Mouse (Mus musculus): ENCODE measurements around the gene Ctrc. TPM values are rescaled to one million over a fixed set of nuclear protein-coding genes. Genes with fewer than 3 reads are reported as not detected.
A peak's percentile ranks its signal among the peaks of the same experiment; 100 is the strongest.

Ctrc gene
- polyA plus RNA-seq (2016; fragmentation: Nextera tagmentation; extraction: Ambion mirVana): not detected in 2 replicates

DNA sequence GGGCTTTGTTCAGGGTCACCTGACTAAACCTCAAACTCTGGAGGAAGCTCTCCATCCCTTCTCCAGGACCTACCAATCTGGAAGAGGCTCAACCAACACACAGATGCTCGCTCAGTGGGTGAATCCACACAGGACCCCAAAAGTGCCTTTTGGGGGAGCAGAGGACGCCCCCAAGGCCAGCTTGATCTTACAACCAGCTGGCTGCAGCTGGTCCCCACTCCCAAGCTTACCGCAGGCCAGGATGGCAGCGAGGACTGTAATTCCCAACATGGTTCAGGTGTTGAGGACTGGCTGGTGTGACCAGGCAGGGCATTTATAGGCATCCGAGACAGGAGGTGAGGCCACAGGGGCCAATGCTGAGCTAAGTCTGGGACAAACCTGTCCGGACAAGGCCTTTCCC lies at the start of gene Ctrc:
TSS of gene Ctrc (minus strand) at position 361 of the 400 bp plus-strand sequence.
- Histone ChIP-seq H3K36me3 (no peaks in the 10 kb centered on the region), H3K4me2 (no peak within 1 kb of the TSS), H3K9me3 (replicated peaks) (no peaks in the 10 kb centered on the region), H3K27me3 (replicated peaks) (no peaks in the 10 kb centered on the region), H3K4me3 (no peak within 1 kb of the TSS), H3K9ac (no peak within 1 kb of the TSS), H3K27ac (no peak within 1 kb of the TSS), H3K4me1 (no peaks in the 10 kb centered on the region)
- WGBS (ENCODE audit: insufficient replicate concordance): 65% methylated on average over 6 of the region's 6 CpGs
- no peak for ATAC-seq

DNA sequence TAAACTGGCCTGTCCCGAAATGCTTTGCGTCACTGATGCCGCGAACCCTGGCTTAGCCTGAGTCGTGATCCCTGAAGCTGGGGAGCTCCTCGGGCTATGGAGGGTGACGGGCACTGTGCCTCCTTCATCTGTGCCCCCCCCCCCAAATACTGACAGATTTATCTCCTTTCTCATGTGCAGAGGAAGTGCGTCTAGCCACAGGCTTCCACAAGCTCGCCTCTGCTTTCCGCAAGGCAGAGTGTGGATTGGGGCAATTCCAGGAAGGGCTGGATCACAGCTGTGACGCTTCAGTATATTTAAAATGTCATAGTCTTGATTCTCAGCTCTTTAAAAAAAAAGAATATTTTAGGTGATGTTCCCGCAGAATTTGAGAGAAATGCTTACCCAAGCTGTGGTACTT lies 49.6 kb upstream of the Ctrc start:
- H3K27me3 ChIP-seq (replicated peaks): peaks cover 51% of the 10 kb centered on the region
- no peak overlapping the region for H3K9ac ChIP-seq
- H3K9me3 ChIP-seq (replicated peaks): no peaks in the 10 kb centered on the region
- H3K4me3 ChIP-seq: no peak overlapping the region
- no peak overlapping the region for H3K27ac ChIP-seq
- WGBS (ENCODE audit: insufficient replicate concordance): 45% methylated on average over 12 of the region's 12 CpGs
- ATAC-seq: no peak
- H3K4me1 ChIP-seq: peaks cover 16% of the 10 kb centered on the region
- no peak overlapping the region for H3K4me2 ChIP-seq
- no peaks in the 10 kb centered on the region for H3K36me3 ChIP-seq

DNA sequence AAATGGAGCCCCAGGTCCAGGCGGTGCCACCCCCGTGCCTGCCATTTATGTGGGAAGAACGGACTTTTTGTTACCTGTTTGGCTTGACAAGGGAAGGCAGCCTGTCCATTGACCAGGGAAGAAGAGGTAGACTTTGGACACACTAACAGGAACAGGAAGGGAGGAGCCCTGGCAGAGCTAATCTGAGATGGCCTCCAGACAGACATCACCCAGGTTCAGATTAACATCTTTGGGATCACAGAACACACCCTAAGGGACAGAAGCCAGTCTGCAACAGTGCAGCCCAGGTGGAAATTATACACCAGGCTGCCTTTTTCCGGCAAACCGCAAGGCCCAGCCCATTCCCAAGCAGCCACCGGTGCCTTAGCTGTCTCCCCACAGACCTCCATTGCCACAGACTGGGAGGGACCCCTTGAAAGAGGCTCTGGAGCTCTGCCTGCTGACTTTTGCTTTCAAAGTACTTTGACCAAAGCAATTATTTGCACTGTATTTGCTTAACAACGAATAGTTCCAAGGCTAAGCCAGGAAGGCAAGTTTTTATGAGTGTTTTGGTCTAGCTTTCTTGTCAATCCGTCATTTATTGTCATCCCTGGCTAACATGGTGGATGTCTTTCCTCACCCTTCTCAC lies 47.1 kb upstream of the Ctrc start:
- 70% methylated on average over 8 of the region's 8 CpGs for WGBS (ENCODE audit: insufficient replicate concordance)
- Histone ChIP-seq H3K36me3 (no peaks in the 10 kb centered on the region), H3K4me2 (no peak overlapping the region), H3K9me3 (replicated peaks) (no peaks in the 10 kb centered on the region), H3K4me3 (no peak overlapping the region), H3K9ac (no peak overlapping the region), H3K4me1 (peaks cover 16% of the 10 kb centered on the region), H3K27ac (no peak overlapping the region), H3K27me3 (replicated peaks) (peaks cover 29% of the 10 kb centered on the region)
- ATAC-seq: no peak

DNA sequence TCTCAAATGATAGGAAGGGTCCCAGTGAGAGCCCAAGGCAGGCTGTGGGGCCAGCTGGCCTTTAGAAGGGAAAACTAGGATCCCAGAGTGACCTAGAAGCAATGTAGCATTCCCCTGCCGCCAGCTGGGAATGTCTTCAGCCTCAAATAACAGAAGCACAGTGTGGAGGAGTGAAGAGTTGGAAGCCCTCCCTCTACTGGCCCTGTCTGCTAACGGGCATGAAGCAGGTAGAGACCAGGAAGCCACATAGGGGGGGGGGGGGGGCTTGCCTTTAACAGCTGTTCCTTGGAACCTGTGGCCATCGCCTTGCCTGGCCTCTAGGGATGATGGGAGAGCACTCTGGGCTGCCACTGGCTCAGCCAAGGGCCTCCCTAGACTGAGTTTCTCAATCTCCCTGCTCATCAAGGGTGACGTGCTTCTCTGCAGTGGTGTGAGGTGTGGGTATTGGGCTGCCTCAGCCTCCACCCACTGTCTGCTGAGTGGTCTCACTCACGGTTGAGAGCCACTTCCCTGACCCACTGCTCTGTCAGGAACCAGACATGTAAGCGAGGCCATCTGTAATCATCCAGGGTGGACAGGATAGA lies 40.3 kb upstream of the Ctrc start:
- H3K9ac ChIP-seq: no peak overlapping the region
- no peaks in the 10 kb centered on the region for H3K9me3 ChIP-seq (replicated peaks)
- H3K4me3 ChIP-seq: no peak overlapping the region
- peaks cover 12% of the 10 kb centered on the region for H3K4me1 ChIP-seq
- no peak for ATAC-seq
- H3K27me3 ChIP-seq (replicated peaks): peaks cover 50% of the 10 kb centered on the region
- no peak overlapping the region for H3K27ac ChIP-seq
- no peak overlapping the region for H3K4me2 ChIP-seq
- H3K36me3 ChIP-seq: no peaks in the 10 kb centered on the region
- 31% methylated on average over 6 of the region's 6 CpGs for WGBS (ENCODE audit: insufficient replicate concordance)

DNA sequence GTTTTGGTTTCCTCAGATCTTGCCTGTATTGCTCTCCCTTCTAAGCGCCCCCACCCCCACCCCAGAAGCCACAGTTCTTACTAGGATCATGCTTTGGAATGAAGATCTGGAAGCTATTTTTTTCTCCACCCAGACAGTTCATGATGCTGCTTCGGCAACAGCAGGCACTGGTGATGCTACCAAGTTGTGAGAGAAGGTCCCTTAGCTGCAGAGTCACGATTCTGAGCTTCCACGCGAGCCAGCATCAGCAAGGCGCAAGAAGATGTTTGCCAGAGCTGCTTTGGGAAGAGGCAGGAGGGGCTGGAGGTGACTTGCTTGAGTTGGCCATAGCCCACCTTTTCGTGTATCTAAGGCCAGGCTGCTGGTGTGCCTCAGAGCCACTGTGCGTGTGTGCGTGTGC lies 39.3 kb upstream of the Ctrc start:
- H3K27me3 ChIP-seq (replicated peaks): peaks cover 50% of the 10 kb centered on the region
- no peak overlapping the region for H3K27ac ChIP-seq
- H3K36me3 ChIP-seq: no peaks in the 10 kb centered on the region
- peaks cover 15% of the 10 kb centered on the region for H3K4me1 ChIP-seq
- no peak overlapping the region for H3K4me2 ChIP-seq
- no peaks in the 10 kb centered on the region for H3K9me3 ChIP-seq (replicated peaks)
- H3K9ac ChIP-seq: no peak overlapping the region
- no peak overlapping the region for H3K4me3 ChIP-seq
- ATAC-seq: no peak
- 51% methylated on average over 9 of the region's 9 CpGs for WGBS (ENCODE audit: insufficient replicate concordance)

DNA sequence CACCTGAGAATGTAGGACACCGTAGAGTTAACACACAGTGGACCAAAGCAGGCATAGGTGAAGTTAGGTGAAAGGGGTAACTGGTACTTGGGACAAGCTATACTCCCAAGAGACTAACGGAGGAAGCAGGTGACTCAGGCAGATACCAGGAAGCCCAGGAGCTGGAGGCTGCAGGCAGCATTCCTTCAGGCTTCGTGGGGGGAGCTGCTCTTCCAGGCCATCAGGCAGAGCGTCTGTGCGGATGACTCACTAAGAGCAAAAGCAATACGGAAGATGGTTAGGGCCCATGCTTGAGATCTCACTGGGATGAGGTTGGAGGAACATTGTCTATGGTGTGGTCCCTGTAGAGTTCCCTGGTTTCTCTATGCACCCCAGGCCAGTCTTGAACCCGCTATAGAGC lies 36.7 kb upstream of the Ctrc start:
- Histone ChIP-seq H3K9me3 (replicated peaks) (no peaks in the 10 kb centered on the region), H3K9ac (no peak overlapping the region), H3K4me3 (no peak overlapping the region), H3K4me2 (no peak overlapping the region), H3K27me3 (replicated peaks) (peaks cover 58% of the 10 kb centered on the region), H3K27ac (no peak overlapping the region), H3K4me1 (peaks cover 20% of the 10 kb centered on the region), H3K36me3 (no peaks in the 10 kb centered on the region)
- 61% methylated on average over 7 of the region's 7 CpGs for WGBS (ENCODE audit: insufficient replicate concordance)
- no peak for ATAC-seq

DNA sequence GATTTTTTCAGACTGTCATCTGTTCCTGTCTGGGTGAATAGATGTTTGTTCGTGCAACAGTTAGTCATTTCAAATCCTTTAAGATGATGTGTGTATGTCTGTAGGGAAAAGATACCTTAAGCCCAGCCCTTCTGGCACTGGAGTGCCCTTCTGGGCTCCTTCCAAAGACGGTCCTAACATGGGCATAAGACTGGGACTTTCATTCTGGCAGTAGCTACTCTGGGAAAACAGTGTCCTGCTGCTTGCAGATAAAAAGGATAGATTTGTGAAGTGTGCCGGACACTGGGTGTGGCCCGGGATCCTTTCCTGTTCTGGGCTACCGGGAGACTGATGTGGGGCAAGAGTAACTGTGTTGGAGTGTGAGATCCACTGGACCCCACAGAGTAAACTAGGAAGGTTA lies 35.8 kb upstream of the Ctrc start:
- H3K9ac ChIP-seq: no peak overlapping the region
- H3K27me3 ChIP-seq (replicated peaks): peaks cover 61% of the 10 kb centered on the region
- no peak overlapping the region for H3K27ac ChIP-seq
- no peak overlapping the region for H3K4me3 ChIP-seq
- peaks cover 20% of the 10 kb centered on the region for H3K4me1 ChIP-seq
- WGBS (ENCODE audit: insufficient replicate concordance): 54% methylated on average over 5 of the region's 5 CpGs
- no peaks in the 10 kb centered on the region for H3K9me3 ChIP-seq (replicated peaks)
- no peak for ATAC-seq
- no peak overlapping the region for H3K4me2 ChIP-seq
- no peaks in the 10 kb centered on the region for H3K36me3 ChIP-seq

DNA sequence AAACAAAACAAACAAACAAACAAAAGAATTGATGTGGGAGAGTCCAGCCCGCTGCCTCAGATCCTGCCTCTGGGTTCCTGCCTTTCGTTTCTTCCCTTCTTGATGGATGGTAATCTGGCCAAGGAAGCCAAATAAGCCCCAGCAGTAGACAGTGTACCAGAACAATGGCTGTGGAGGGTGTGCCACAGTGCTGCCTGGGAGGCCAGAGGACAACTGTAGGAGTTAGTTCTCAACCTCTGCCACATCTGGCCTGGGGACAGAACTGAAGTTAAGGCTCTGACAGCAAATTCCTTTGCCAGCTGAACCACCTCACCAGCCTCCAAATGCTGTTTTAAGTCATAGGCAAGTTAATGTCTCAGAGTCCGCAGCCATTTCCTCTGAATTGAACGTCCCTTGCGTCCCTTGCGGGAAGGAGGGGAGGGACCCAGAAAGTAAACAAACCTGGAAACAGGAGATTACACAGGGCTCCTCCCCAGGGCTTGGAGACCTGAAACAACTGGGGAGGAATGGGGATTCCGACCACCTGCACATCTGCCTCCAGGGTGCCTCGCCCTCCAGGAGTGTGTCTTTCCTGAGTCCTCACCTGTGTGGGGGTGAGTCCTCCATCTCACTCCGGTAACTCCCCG lies 35.2 kb upstream of the Ctrc start:
- H3K27me3 ChIP-seq (replicated peaks): peaks cover 60% of the 10 kb centered on the region
- H3K4me3 ChIP-seq: no peak overlapping the region
- ATAC-seq: peak; percentile 36; the same call in 1 of the 2 replicates
- 48% methylated on average over 10 of the region's 10 CpGs for WGBS (ENCODE audit: insufficient replicate concordance)
- H3K9ac ChIP-seq: no peak overlapping the region
- H3K27ac ChIP-seq: no peak overlapping the region
- H3K9me3 ChIP-seq (replicated peaks): no peaks in the 10 kb centered on the region
- H3K36me3 ChIP-seq: no peaks in the 10 kb centered on the region
- H3K4me1 ChIP-seq: peaks cover 23% of the 10 kb centered on the region
- H3K4me2 ChIP-seq: no peak overlapping the region

DNA sequence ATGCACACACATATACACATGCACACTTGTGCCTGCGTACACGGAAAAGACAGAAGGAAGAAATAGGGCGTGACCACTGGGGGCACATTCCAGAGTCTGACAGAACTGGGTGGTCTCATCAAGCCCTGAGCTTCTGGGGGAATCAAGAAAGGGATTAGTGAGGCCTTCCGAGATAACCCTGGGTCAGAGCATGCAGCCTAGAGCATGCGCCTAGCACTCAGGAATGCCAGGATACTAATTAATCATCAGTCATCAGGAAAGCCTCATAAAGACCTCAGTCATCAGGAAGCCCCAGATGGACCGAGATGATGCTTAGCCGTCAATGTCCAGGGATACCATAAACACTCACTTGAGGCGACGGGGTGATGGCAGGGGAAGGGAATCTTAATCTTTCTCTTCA lies 33.7 kb upstream of the Ctrc start:
- Histone ChIP-seq H3K27ac (no peak overlapping the region), H3K4me2 (no peak overlapping the region), H3K4me1 (peaks cover 38% of the 10 kb centered on the region), H3K27me3 (replicated peaks) (peaks cover 52% of the 10 kb centered on the region), H3K36me3 (no peaks in the 10 kb centered on the region), H3K9ac (no peak overlapping the region), H3K4me3 (no peak overlapping the region), H3K9me3 (replicated peaks) (no peaks in the 10 kb centered on the region)
- 57% methylated on average over 9 of the region's 9 CpGs for WGBS (ENCODE audit: insufficient replicate concordance)
- no peak for ATAC-seq

DNA sequence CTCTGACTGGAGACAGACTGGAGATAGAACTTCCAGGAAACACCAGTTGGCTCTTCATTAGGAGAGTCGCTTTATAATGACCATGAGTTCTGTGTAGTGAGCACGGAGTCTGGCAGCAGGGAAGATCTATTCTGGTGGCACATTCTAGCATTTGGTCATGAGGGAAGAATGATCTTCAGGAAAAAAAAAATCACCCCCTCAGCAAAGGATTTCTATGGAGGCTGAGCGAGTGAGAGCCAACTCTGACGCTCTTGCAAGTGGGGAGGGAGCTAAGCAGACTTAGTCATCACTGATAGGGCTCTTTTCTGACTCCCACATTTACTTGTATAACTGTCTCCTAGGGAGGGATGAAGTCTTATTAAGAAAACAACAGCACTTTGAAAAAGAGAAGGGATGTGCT lies 32.9 kb upstream of the Ctrc start:
- Histone ChIP-seq H3K27ac (no peak overlapping the region), H3K9ac (no peak overlapping the region), H3K27me3 (replicated peaks) (peaks cover 52% of the 10 kb centered on the region), H3K4me1 (peaks cover 39% of the 10 kb centered on the region), H3K4me2 (no peak overlapping the region), H3K4me3 (no peak overlapping the region), H3K9me3 (replicated peaks) (no peaks in the 10 kb centered on the region), H3K36me3 (no peaks in the 10 kb centered on the region)
- 58% methylated on average over 4 of the region's 4 CpGs for WGBS (ENCODE audit: insufficient replicate concordance)
- no peak for ATAC-seq

DNA sequence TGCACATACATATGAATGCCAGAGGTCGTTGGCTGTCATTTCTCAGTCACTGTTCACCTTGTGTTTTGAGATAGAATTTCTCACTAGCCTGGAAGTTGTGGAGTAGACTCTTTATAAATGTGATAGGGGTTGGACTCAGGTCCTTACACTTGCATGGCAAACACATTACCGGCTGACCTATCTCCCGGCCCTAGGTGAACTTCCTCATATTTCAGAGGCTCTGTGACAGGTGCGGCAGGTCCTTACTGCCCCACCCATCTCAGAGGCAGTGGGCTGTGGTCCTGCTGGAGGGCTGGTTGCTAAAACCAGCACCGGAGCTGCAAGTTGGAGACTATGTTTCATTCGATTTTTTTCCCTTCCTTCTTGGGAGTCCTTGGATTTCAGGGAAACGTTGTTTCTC lies 32.5 kb upstream of the Ctrc start:
- Histone ChIP-seq H3K4me3 (no peak overlapping the region), H3K4me1 (peaks cover 43% of the 10 kb centered on the region), H3K4me2 (no peak overlapping the region), H3K9me3 (replicated peaks) (no peaks in the 10 kb centered on the region), H3K27me3 (replicated peaks) (peaks cover 49% of the 10 kb centered on the region), H3K27ac (no peak overlapping the region), H3K36me3 (no peaks in the 10 kb centered on the region), H3K9ac (no peak overlapping the region)
- 38% methylated on average over 7 of the region's 7 CpGs for WGBS (ENCODE audit: insufficient replicate concordance)
- no peak for ATAC-seq

DNA sequence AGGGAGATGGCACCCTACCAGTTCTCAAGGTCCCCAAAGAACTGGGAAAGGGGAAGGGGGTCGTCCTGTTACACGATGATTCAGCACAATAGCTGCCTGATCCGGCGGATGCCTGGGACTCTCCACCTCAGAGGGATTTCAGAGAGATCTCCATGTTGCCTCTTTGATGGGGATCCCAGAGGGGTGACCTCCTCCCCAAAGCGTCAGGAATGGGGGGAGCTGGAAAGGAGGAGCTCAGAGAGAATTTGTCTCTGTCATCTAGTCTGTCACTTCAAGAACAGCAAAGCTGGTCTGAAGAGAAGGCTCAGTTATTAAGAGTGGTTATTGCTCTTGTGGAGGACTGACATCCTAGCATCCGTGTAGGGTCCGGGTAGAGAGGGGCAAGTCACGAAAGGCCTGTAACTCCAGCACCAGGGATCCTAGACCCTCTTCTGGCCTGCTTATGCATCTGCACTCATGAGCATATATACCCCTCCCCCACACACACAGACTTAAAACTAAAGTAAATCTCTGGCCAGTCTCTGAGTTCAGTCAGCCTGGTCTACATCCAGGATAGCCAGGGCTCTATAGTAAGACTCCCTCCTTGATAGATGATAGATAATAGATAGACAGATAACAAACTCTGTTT lies 29.4 kb upstream of the Ctrc start:
- WGBS (ENCODE audit: insufficient replicate concordance): 11% methylated on average over 8 of the region's 8 CpGs
- Histone ChIP-seq H3K27ac (peak overlapping the region; percentile 90), H3K4me2 (peak overlapping the region; percentile 95), H3K9ac (peak overlapping the region; percentile 93), H3K4me1 (peaks cover 59% of the 10 kb centered on the region), H3K36me3 (peaks cover 15% of the 10 kb centered on the region), H3K27me3 (replicated peaks) (peaks cover 26% of the 10 kb centered on the region), H3K9me3 (replicated peaks) (no peaks in the 10 kb centered on the region), H3K4me3 (peak overlapping the region; percentile 76)
- ATAC-seq: no peak

Measured in liver, embryonic 12.5 days (tissue).